Mouse (Mus musculus) frontal cortex, postnatal 36 days (tissue): ENCODE results near the gene Inpp1.

Experiments
- DNase-seq, 2 experiments: peaks; one replicate each; pipeline ENCODE4 v3.0.0; 2022; ENCODE audit warnings: low spot score in 2 of 2

Gene Inpp1

DNA sequence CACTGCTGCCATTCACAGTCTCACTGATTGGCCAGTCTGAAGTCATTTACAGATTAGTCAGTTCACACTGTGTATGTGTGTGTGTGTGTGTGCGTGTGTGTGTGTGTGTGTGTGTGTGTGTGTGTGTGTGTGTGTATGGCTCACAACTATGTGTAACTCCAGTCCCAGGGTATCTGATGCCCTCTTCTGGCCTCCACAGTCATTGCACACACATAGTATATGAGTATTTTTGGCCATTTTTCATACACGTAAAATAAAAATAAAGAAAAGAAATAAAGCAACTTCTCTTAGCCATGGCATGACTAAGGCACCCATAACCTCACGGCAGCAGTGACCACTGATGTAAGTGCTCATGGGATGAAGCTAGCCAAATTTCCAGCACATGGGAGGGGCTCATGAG, 23.8 kb downstream of the Inpp1 start:
- no peak for DNase-seq

DNA sequence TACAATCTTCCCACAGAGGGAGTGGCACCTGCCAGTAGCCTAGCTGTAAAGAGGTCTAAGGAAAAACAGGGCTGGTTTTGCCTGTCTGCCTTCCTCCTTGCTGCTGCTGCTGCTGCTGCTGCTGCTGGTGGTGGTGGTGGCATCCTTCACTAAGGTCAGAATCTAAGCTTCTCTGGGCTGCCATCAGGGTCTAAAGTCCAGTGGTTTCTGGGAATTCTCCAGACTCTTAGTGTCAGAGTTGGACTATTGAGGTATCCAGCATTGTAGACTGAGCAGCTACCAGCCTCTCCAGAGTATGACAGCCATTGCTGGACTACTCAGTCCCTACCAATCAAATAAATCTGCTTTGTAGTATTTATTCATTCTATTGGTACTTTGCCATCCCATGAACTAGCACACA, 24.8 kb downstream of the Inpp1 start:
- no peak for DNase-seq

DNA sequence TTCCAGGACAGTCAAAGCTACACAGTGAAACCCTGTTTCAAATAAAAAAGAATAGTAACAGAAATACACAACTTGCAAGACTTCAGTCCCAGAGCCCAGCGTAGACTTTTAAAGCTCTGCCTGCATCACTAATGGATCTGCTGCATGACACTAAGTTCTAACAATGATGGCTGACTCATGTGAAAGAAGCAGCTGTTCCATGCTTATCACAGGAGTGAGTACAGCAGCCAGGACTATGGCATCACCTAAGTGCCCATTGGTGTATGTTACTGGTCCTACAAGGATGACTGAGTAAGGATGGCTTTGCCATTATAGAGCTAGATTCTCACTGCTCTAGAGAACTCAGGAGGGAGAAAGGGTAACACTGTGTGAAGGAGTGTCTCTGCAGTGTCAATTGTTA, 30.2 kb downstream of the Inpp1 start:
- DNase-seq: no peak

DNA sequence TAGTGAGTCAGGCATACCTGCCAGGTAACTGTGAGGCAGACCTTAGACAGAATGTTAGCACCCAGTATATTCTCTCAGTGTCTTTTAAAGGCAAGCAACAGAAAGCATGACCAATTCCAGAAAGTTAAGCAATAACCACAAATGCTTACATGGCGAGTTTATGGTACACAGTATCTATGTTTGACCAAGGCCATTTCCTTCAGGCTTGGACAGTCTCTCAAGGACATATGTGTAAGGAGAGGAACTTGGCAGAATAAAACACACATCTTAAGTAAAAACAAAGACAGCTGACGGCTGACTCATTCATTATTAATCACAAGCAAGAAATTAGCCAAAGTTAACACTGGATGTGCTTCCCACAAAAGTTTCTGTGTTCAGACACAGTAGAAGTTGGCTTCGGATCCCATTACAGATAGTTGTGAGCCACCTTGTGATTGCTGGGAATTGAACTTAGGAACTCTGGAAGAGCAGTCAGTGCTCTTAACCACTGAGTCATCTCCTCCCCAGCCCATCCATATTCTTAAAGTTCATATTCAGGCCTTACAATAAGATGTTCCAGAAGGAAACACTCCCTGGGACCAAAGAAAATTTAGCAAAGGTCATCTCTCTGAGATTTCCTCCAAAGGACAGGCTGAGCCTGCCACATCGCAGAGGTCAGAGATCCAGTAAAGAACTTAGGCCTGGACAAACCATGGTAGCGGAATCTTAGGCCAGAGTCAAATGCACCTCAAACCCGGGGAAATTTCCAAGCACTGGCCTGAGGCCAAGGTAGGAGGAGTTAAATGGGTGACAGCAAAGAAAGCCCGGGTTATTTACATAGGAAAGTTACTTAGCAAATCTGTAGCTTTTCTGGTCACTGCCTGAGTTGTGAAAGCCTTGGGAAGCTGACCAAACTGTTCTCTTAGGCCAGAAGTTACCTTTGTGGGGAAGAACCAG, 52.0 kb downstream of the Inpp1 start:
- DNase-seq: no peak

DNA sequence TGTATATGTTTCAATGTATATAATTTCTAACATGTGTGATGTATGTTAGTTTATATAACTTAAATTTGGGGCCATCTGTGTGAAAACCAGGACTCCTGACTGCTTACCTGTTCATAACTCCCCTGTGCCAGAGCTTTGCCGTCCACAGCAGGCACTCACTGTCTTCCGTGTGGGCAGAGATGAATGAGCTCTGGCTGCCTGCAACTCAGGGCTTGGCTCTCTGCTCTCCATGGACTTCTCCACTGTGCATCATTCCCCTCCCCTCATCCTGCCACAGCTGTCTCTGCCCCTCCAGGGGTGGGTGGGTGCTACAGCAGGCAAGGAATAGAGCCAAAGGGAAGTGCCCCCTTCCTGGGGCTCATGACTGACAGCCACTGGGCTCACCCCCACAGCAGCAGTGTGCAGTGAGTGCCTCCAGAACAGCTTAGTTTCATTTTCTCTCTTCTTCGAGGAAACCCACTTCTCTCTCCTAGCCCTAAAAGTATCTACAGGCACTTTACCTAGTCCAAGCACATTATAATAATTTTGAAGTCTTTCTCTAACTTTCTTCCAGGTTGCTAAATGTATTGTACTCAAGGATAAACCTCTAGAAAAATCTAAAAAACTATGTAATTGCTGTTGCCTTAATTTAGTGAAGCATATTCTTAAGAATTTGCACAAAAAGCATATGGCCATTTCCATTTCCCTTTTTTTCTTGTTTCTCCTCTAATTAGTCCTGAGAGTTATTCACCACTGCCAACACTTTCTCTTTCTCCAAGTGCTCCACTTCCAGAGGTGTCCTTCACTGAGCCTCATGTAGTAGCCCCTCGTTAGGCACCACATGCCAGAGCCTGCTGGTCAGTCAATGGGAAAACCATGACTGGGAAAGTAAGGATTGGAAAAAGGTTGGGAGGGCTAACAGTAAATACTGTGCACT, 53.3 kb downstream of the Inpp1 start:
- DNase-seq: no peak

DNA sequence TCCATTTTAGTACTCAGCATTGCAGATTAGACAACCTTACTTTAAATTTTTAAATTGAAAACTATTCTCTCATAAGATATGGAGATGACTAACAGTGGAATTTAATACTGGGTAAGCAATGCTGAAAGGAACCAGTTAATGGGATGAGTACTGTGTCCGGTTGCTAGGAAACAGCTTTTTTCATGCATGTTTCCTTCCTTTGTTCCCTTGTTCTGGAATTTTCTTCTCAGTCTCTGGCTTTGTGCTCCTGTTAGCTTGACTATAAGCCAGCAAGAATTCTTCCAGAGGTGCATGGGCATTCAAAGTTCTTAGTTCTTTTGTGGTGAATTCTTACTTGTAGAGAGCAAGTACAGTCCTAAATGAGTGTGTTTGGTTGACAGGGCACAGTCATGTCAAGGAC, 59.3 kb downstream of the Inpp1 start:
- no peak for DNase-seq

DNA sequence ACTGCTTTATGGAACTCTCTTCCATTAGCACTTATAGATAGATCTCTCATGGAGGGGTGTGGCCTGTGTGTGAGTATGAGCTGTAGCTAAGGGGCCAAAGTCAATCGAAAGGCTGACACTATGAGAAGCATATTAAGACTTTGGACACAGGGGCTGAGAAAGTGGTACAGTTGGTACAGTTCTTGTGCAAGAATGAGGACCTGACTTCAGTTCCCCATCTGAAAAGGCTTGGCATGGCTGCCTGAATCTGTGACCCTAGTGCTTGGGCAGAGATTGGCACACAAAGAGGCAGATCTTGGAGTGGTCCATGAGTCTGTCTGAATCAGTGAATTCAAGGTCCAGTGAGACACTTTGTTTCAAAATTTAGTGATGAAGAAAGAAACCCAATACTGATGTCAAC, 63.2 kb downstream of the Inpp1 start:
- no peak for DNase-seq

DNA sequence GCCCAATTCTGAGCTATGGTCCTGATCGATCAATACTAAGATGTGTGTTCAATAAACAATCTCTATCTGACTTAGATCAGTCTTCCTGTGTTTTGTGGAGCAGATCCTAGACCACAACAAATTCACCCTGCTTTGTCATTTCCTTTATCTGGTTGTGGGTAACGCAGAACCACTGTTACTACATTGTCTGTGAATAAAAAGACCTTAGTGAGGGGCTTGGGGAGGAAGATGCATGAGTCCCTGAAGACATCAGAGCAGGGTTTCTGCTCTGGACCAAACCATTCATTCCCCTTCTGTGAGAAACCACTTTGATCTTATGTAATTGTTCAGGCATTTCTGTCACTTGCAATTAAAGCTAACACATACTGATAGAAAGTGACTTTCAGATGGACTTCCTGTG, 63.7 kb downstream of the Inpp1 start:
- no peak for DNase-seq

DNA sequence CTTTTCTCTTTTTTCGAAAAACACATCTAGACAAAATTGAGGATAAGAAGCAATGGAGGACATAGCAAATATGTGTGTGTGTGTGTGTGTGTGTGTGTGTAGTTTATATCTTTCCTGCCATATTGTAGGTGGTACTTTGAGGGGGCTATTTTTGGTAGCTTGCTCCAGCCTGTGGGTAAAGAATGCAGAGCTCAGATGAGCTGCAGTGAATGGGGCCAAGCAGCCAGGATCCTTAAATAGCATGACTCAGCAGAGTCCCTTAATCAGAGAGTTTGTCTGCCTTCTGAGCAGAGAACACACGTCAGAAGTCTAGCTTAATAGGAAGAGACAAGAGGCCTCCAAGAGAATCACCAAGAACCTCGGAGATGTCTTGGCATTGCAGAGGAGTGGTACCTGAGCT, 64.8 kb downstream of the Inpp1 start:
- peak; percentile 15 to 18 for DNase-seq

DNA sequence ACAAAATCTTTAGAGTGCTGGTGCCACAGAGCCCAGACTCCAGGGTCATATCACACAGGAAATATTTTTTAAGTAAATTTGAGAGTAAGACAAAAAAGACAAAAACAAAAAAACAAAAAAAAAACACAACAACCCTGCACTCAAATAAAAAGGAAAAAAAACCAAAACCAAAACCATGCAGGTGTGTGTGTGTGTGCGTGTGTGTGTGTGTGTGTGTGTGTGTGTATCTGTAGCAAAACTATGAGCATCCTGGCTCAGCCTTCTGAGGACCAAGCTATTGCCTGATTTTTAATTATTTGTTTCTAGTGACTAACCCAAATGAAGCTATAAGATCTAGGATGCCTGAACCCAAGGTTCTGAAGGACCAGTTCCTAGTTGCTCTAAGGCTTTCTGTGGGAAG, 65.9 kb downstream of the Inpp1 start:
- DNase-seq: no peak

DNA sequence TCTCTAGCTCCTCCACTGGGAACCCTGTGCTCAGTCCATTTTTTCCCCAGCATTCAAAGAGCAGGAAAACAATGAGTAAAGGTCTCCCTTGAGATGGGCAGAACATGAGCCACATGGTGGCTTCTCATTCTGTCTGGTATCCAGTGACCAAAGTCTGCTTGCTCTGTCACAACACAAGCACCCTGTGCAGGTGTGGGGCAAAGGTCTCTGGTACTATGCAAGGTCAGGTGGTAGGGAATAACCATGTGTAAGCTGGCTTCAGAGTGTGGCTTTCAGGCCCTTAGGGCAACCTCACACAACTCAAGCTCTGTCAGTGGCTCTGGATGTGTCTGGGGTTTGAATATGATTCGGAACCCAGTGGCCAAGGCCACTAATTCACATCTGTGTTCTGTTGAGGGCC, 67.5 kb downstream of the Inpp1 start:
- no peak for DNase-seq

DNA sequence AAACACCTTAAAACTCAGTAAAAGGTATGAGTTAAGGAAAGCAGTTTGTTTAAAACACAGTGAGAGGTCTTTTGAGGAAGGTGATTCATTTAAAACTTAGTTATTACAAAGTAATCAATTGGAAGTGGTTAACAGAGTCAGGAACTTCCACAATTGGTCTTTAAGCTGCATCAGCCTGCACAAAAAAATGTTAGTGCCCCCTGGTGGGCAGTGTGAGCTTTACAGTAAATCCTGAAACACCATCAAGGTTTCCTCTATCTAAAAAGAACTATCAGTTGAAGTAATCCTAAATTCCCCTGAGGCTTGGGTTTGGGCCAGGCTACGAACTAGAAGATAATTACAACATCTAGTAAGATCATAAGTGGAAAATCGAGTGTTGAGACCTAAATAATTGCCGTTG, 69.2 kb downstream of the Inpp1 start:
- DNase-seq: peak; percentile 65 to 66

DNA sequence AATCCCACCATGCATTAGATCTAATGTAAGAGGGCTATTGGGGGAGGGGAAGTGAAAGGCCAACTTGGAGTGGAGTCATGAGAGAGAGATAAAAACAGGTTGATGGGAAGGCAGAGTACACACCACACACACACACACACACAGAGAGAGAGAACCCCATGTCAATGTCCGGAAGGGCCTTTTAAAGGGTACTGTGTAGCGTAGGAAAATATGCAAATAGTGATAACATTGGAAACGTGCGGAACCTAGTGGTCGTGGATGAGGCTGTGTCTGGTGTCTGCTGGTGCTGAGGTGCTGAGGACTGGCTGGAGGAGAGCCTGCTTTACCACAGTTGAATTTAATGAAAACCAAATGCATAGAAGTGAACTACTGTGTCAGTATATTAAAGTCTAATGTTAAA, 74.9 kb downstream of the Inpp1 start:
- DNase-seq: no peak
